Mouse (Mus musculus) hindbrain, embryonic 14.5 days (tissue): Measurements from ENCODE around the gene Prrx2. TPM values are rescaled to one million over a fixed set of nuclear protein-coding genes. Genes with fewer than 3 reads are reported as not detected.

ENCODE experiments used
- ATAC-seq: fragments of 200-750 bp; cut with Nextera tagmentation; 2 replicates; pipeline ENCODE4 v1.8.0; 2017; ENCODE audit warnings: moderate number of reproducible peaks, mild to moderate bottlenecking, moderate TSS enrichment, moderate library complexity; ENCODE audit not compliant: low FRiP score
- DNase-seq: peaks from one replicate; pipeline ENCODE4 v3.0.0-alpha.2; 2015; ENCODE audit warnings: low spot score
- H3K27ac ChIP-seq: fragments of 300-500 bp; sonication (generic); 2 replicates; pipeline ENCODE4 v1.5.1; 2014; ENCODE audit warnings: mild to moderate bottlenecking, moderate library complexity
- H3K27me3 ChIP-seq: fragments of 300-500 bp; sonication (generic); 2 replicates; pipeline ENCODE4 v1.6.1; 2014; ENCODE audit warnings: mild to moderate bottlenecking, low read length, mixed read lengths; ENCODE audit not compliant: control insufficient read depth, insufficient read depth
- H3K36me3 ChIP-seq: fragments of 300-500 bp; sonication (generic); replicated peaks from 2 replicates; pipeline ENCODE4 v1.6.1; 2014; ENCODE audit not compliant: control insufficient read depth, insufficient read depth
- H3K4me1 ChIP-seq: fragments of 300-500 bp; sonication (generic); replicated peaks from 2 replicates; pipeline ENCODE4 v1.6.1; 2014; ENCODE audit warnings: antibody characterized with exemption, low read length, mixed read lengths; ENCODE audit not compliant: control insufficient read depth, insufficient read depth
- H3K4me2 ChIP-seq: fragments of 300-500 bp; sonication (generic); replicated peaks from 2 replicates; pipeline ENCODE4 v1.6.1; 2014; ENCODE audit warnings: mild to moderate bottlenecking, moderate library complexity
- H3K4me3 ChIP-seq: fragments of 300-500 bp; sonication (generic); replicated peaks from 2 replicates; pipeline ENCODE4 v1.5.1; 2014; ENCODE audit warnings: mild to moderate bottlenecking, low read length
- H3K9ac ChIP-seq: fragments of 300-500 bp; sonication (generic); 2 replicates; pipeline ENCODE4 v1.6.1; 2014
- H3K9me3 ChIP-seq: fragments of 300-500 bp; sonication (generic); 2 replicates; pipeline ENCODE4 v1.6.1; 2016; ENCODE audit warnings: low read length; ENCODE audit not compliant: control insufficient read depth
- WGBS: fragments of 180-500 bp; shearing (Covaris S2); extraction: QIAGEN DNeasy Blood & Tissue Kit; methylation state at CpG from one replicate; pipeline ENCODE4 v1.1.7; 2014; 5-methylcytosine and 5-hydroxymethylcytosine counted together
- polyA plus RNA-seq: library from polyadenylated mRNA; unstranded; fragments of >200 nt; fragmentation: Nextera tagmentation; extraction: Ambion mirVana; gene quantifications from 2 replicates; pipeline ENCODE4 v1.2.1, GENCODE M21; 2014

Gene Prrx2
- polyA plus RNA-seq, 1 experiment from 2014 or later, result 3.7 TPM

DNA sequence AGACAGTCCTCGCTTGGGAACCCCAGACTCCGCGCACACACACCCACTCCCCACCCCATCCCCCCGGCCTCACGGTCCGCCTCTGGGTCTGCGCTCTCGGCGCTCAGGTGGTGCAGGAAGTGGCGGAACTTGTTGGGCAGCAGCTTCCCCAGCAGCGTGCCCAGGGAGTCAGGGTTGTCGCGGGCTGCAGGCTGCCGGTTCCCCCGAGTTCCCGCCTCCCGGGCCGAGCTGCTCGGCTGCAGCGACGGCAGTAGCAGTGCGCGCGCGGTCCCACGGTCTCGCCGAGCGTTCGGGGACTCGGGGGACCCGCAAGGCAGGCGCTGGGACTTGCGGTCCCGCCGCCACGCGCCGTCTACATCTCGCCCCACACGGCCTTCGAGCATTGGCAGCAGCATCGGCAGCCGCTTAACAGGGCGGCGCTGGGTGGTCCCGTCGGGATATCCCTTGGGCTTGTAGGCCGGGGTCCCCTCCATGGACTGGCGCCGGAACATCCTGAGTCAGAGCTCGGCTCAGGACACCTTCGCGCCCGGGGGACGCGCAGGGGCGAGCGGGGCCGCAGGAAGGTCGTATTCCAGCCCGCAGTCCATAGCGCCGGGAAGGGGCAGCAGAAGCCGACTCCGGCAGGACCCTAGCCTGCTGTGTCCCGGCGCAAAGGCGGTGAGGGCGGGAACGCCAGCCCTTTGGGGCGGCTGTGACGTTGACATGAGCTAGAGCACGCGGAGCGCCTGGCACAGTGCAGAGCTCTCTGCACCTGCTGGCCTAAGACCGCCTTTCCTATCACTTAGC lies 33.5 kb upstream of the Prrx2 start:
- DNase-seq (no peak), ATAC-seq (peak; percentile 56; the same call in 1 of the 2 replicates)
- Histone ChIP-seq H3K36me3 (no peaks in the 10 kb centered on the region), H3K4me1 (peaks cover 24% of the 10 kb centered on the region), H3K27me3 (peaks cover 23% of the 10 kb centered on the region), H3K4me2 (peak overlapping the region; percentile 86), H3K9ac (peak overlapping the region; percentile 54), H3K9me3 (no peaks in the 10 kb centered on the region), H3K27ac (no peak overlapping the region), H3K4me3 (peak overlapping the region; percentile 37)
- WGBS, result under 1% methylated on average over 76 of the region's 77 CpGs

DNA sequence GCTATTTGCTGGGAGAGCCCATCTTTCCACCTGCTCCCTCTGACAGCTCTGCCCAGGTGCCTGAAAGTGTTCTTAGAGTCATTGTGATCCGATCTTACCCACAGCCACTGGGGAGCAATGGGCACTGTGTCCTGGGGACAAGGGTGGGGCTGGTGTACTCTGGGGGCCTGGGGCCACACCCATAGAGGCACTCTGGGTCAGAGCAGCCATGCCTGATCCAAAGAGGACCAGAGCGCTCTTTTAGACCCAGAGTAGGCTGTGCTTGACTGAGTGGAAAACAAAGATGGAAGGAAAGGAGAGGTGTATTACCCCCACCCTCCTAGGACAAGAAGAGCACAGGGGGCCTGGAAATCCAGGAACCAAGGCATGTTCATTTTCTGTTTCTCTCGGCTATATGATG lies 31.2 kb upstream of the Prrx2 start, which contains the start of gene 1700001O22Rik:
Gene 1700001O22Rik (minus strand): TSS at position 58 of the 400 bp plus-strand sequence.
- no peak within 1 kb of the TSS for H3K27ac ChIP-seq
- H3K36me3 ChIP-seq, result no peaks in the 10 kb centered on the region
- peaks cover 14% of the 10 kb centered on the region for H3K4me1 ChIP-seq
- no peaks in the 10 kb centered on the region for H3K9me3 ChIP-seq
- peaks cover 23% of the 10 kb centered on the region for H3K27me3 ChIP-seq
- no peak within 1 kb of the TSS for H3K4me3 ChIP-seq
- H3K9ac ChIP-seq, result no peak within 1 kb of the TSS
- no peak within 1 kb of the TSS for H3K4me2 ChIP-seq
- 94% methylated on average over 3 of the region's 3 CpGs for WGBS
- ATAC-seq, result no peak
- DNase-seq, result no peak

DNA sequence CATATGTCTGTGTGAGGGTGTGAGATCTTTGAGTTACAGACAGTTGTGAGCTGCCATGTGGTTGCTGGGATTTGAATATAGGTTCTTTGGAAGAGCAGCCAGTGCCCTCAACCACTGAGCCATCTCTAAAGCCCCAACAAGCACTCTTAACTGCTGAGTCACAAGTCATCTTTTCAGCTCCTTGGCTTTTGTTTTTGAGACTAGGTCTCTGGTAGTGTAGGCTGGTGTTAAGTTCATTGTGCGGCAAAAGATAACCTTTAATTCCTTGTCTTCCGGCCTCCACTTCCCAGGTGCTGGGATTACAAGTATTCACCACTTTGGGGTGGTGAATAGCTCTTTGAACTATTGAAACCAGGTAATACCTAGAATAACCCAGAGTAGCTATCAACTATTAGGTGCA lies 28.8 kb upstream of the Prrx2 start:
- no peak for ATAC-seq
- Histone ChIP-seq H3K9me3 (no peaks in the 10 kb centered on the region), H3K4me1 (peaks cover 23% of the 10 kb centered on the region), H3K36me3 (no peaks in the 10 kb centered on the region), H3K27me3 (peaks cover 19% of the 10 kb centered on the region), H3K9ac (no peak overlapping the region), H3K27ac (no peak overlapping the region), H3K4me3 (no peak overlapping the region), H3K4me2 (no peak overlapping the region)
- 97% methylated on average over 2 of the region's 2 CpGs for WGBS
- no peak for DNase-seq

DNA sequence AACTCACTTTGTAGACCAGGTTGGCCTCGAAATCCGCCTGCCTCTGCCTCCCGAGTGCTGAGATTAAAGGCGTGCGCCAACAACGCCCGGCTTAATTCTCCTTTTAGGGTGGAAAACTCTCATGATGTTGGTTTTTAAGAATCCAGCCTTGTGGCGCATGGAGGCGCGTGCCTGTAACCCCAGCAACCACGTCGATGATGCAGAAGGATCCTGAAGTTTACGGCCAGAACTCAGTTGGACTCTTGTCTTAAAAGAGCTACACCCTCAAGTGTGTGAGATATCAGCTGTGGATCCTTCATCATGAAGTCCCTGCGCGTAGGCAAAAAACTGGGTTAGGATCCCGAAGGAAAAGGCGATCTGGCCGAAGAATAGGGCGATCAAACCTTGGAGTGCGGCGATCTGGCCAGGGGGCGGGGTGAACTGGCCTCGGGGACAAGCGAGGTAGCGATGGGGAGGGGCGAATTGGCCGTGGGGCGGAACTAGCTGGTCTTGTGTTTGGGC lies 27.6 kb upstream of the Prrx2 start:
- Histone ChIP-seq H3K27ac (peak overlapping the region; percentile 79), H3K4me3 (peak overlapping the region; percentile 68), H3K9ac (peak overlapping the region; percentile 87), H3K4me1 (peaks cover 14% of the 10 kb centered on the region), H3K27me3 (peaks cover 8% of the 10 kb centered on the region), H3K9me3 (no peaks in the 10 kb centered on the region), H3K36me3 (no peaks in the 10 kb centered on the region), H3K4me2 (peak overlapping the region; percentile 93)
- 6% methylated on average over 28 of the region's 28 CpGs for WGBS
- DNase-seq, result no peak
- ATAC-seq, result peak; percentile 16; the same call in 1 of the 2 replicates

DNA sequence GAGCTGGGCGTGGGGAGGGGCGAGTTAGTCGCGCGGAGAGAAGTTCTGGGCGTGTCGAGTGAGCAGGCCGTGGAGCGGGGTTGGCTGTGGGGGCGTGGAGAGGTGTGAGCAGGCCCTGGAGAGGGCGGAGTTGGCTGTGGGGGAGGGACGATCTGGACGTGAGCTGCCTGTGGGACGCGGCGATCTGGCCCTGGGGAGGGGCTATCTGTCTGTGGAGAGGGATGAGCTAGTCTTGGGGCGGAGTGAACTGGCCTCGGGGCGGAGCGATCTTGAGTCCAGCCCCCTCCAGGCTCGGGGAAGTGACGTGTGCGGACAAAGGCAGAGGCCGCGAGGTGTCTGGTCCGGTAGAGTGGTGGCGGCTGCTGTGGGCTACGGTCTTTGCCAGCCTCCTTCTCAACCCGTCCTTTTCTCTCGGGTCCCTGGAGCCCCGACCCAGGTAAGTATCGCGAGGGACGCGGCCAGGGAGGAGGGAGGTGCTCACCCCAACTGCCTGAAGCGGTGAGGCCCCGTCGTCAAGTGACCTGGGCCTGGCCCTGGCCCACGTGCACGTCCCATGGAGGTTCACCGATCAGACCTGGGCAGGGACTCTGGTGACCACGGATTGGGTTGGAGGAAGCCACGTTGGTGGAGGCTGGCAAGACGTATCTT lies 27.0 kb upstream of the Prrx2 start, which contains the start of gene Ntmt1:
Gene Ntmt1 (plus strand): TSS at position 179 of the 648 bp plus-strand sequence.
- Histone ChIP-seq H3K4me2 (peak within 1 kb of the TSS; percentile 93), H3K9ac (peak within 1 kb of the TSS; percentile 87), H3K4me1 (peaks cover 14% of the 10 kb centered on the region), H3K4me3 (peak within 1 kb of the TSS; percentile 68), H3K27me3 (peaks cover 3% of the 10 kb centered on the region; the same call in 1 of the 2 replicates), H3K36me3 (peaks cover 5% of the 10 kb centered on the region; the same call in 1 of the 2 replicates), H3K9me3 (no peaks in the 10 kb centered on the region), H3K27ac (peak within 1 kb of the TSS; percentile 79)
- ATAC-seq, result peak; percentile 97
- WGBS, result under 1% methylated on average over 41 of the region's 44 CpGs
- peak; percentile 94 for DNase-seq

DNA sequence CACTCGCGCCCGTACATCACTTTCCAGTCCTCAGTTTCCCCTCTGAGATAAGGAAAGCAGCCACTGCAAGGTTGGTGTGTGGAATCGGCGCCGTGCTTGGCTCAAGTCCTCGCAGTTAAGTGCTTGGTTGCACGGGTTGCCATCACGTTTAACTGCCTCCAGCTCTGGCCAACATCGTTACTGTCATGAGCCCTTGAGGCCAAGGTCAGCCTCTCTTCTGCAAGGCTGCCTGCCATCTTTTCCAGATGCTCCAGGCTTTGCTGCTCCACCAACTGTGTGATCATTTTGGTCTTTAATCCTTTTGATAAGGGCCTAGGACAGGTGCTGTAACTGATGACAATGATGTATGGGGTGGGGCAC lies 26.5 kb upstream of the Prrx2 start:
- H3K9me3 ChIP-seq, result no peaks in the 10 kb centered on the region
- peak overlapping the region; percentile 93 for H3K4me2 ChIP-seq
- H3K36me3 ChIP-seq, result peaks cover 10% of the 10 kb centered on the region
- H3K27me3 ChIP-seq, result no peaks in the 10 kb centered on the region
- DNase-seq (no peak), ATAC-seq (no peak)
- H3K9ac ChIP-seq, result peak overlapping the region; percentile 87
- WGBS, result 5% methylated on average over 10 of the region's 10 CpGs
- H3K27ac ChIP-seq, result peak overlapping the region; percentile 79
- peaks cover 14% of the 10 kb centered on the region for H3K4me1 ChIP-seq
- H3K4me3 ChIP-seq, result peak overlapping the region; percentile 68

DNA sequence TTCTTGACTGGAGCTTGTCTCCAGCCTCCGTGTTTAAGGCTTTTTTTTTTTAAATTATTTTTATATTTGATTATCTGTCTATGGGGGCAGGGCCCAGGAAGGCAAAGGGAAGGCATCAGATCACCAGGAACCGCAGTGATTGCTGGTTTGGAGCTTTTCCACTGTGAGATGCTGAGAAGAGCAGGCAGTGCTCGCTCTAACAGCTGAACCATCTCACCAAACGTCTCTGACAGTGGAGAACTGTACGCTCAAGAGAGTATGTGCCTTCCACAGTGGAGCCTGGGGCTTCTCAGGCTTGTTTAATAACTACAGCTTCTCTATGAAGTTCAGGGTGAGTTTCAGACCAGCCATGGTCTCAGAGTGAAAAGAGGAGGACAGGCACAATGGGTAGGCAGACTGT lies 25.3 kb upstream of the Prrx2 start:
- H3K9me3 ChIP-seq, result no peaks in the 10 kb centered on the region
- H3K4me1 ChIP-seq, result peaks cover 14% of the 10 kb centered on the region
- ATAC-seq, result no peak
- H3K27ac ChIP-seq, result no peak overlapping the region
- 0 out of 2 replicates have a peak overlapping the region, but pooled peaks have one; percentile 43 for H3K9ac ChIP-seq
- no peaks in the 10 kb centered on the region for H3K27me3 ChIP-seq
- no peak for DNase-seq
- 0 out of 2 replicates have a peak overlapping the region, but pooled peaks have one; percentile 9 for H3K4me3 ChIP-seq
- H3K4me2 ChIP-seq, result peak overlapping the region; percentile 93
- 83% methylated on average over 5 of the region's 5 CpGs for WGBS
- H3K36me3 ChIP-seq, result peaks cover 22% of the 10 kb centered on the region

DNA sequence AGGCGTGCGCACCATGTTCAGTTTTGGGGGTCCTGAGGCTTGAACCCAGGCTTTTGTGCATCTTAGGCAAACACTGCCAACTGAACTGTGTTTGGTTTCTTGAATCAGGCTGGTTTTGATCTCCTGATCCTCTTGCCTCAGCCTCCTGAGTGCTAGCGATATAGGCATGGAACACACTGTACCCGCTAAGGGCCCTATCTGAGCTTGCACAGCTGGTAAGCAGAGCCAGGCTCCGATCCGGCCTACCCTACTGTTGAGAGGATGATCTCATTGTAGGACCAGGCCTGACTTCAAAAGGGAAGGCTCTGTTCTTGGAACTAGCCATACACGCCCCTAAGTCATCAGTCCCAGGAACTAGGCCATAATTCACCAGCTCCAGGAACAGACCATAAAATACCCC lies 24.2 kb upstream of the Prrx2 start:
- H3K27ac ChIP-seq, result no peak overlapping the region
- WGBS, result 94% methylated on average over 7 of the region's 7 CpGs
- no peaks in the 10 kb centered on the region for H3K27me3 ChIP-seq
- H3K9ac ChIP-seq, result no peak overlapping the region
- peaks cover 14% of the 10 kb centered on the region for H3K4me1 ChIP-seq
- DNase-seq (no peak), ATAC-seq (no peak)
- H3K9me3 ChIP-seq, result no peaks in the 10 kb centered on the region
- H3K4me2 ChIP-seq, result 0 out of 2 replicates have a peak overlapping the region, but pooled peaks have one; percentile 9
- no peak overlapping the region for H3K4me3 ChIP-seq
- peaks cover 31% of the 10 kb centered on the region for H3K36me3 ChIP-seq

DNA sequence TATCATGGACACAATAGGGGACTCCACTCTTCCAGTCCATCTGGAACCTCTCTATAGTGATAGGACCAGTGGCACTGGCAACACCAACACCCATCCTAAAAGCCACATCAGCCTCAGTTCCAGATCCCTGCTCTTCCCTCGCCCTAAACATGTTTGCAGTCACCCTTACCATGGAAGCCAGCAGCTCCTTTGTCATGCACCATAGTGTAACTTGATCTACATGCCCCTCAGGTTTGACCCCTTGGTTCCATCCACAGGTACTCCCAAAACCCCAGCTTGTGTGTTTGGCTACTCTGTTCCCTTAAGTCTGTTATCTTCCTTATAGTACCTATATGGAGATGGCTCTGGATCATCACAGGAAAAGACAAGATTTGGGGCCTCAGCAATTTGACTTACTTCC lies 18.4 kb upstream of the Prrx2 start:
- no peak for DNase-seq
- Histone ChIP-seq H3K4me2 (no peak overlapping the region), H3K9ac (no peak overlapping the region), H3K4me3 (no peak overlapping the region), H3K27me3 (no peaks in the 10 kb centered on the region), H3K36me3 (peaks cover 78% of the 10 kb centered on the region), H3K9me3 (0 out of 2 replicates have a peak, but pooled peaks cover 3% of the 10 kb centered on the region), H3K4me1 (no peaks in the 10 kb centered on the region), H3K27ac (no peak overlapping the region)
- ATAC-seq, result no peak
- WGBS, result 88% methylated on average over 1 of the region's 1 CpGs
